Mouse (Mus musculus) embryonic facial prominence, embryonic 15.5 days (tissue): ENCODE results near the gene Mrpl47. TPM values are rescaled to one million over a fixed set of nuclear protein-coding genes. Genes with fewer than 3 reads are reported as not detected.
"Not testable (repeated sequence)": the region's sequence is repeated elsewhere in the genome, so short reads cannot be mapped to it uniquely, and the experiment has no call there.

Source experiments
- ATAC-seq: fragments of 200-750 bp; cut with Nextera tagmentation; 2 replicates; pipeline ENCODE4 v1.8.0; 2017; ENCODE audit warnings: low read depth, moderate TSS enrichment; ENCODE audit not compliant: insufficient number of reproducible peaks, low FRiP score, low TSS enrichment
- H3K27ac ChIP-seq: fragments of 300-500 bp; sonication (generic); replicated peaks from 2 replicates; pipeline ENCODE4 v1.5.1; 2015; ENCODE audit warnings: mild to moderate bottlenecking, inconsistent platforms
- H3K27me3 ChIP-seq: fragments of 300-500 bp; sonication (generic); 2 replicates; pipeline ENCODE4 v1.6.1; 2015; ENCODE audit warnings: inconsistent platforms
- H3K36me3 ChIP-seq: fragments of 300-500 bp; sonication (generic); 2 replicates; pipeline ENCODE4 v1.6.1; 2015; ENCODE audit warnings: mild to moderate bottlenecking, inconsistent platforms
- H3K4me1 ChIP-seq: fragments of 300-500 bp; sonication (generic); 2 replicates; pipeline ENCODE4 v1.6.1; 2015; ENCODE audit warnings: inconsistent platforms
- H3K4me2 ChIP-seq: fragments of 300-500 bp; sonication (generic); replicated peaks from 2 replicates; pipeline ENCODE4 v1.6.1; 2015; ENCODE audit warnings: mild to moderate bottlenecking, inconsistent platforms
- H3K4me3 ChIP-seq: fragments of 300-500 bp; sonication (generic); replicated peaks from 2 replicates; pipeline ENCODE4 v1.5.1; 2015; ENCODE audit warnings: mild to moderate bottlenecking, inconsistent platforms
- H3K9ac ChIP-seq: fragments of 300-500 bp; sonication (generic); 2 replicates; pipeline ENCODE4 v1.6.1; 2015; ENCODE audit warnings: inconsistent platforms
- H3K9me3 ChIP-seq: fragments of 300-500 bp; sonication (generic); replicated peaks from 2 replicates; pipeline ENCODE4 v1.6.1; 2016; ENCODE audit warnings: inconsistent platforms
- WGBS: fragments of 180-500 bp; shearing (Covaris S2); methylation state at CpG from one replicate; pipeline ENCODE4 v1.1.7; 2015; 5-methylcytosine and 5-hydroxymethylcytosine counted together
- polyA plus RNA-seq: library from polyadenylated mRNA; unstranded; fragments of >200 nt; fragmentation: Nextera tagmentation; extraction: Ambion mirVana; gene quantifications from 2 replicates; pipeline ENCODE4 v1.2.1, GENCODE M21; 2015

Gene Mrpl47
- 24.8 and 25.1 TPM in 2 replicates for polyA plus RNA-seq

DNA sequence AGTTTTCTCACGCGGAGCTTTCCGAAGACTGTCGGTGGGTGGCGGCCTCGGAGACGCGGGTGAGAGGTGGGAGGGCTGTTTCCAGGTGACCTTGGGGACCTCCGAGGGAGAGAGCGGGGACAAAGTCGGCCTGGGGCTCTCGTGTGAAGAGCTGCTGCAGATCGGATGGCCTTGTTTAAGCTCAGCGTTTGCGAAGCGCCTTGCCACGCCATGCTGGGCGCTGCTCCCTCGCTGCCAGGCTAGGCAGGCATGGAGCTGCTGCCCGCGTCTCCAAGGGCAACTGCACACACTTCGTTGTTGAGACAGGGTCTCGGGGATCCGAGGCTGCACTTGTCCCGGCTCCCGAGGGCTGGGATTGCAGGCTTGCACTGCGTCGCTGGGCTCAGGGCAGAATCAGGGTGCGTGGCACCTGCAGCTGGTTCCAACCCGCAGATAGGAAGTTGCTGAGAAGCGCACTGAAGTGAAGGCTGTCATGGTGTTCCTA is at the start of gene Mrpl47:
TSS of gene Mrpl47 (minus strand) at position 434 of the 484 bp plus-strand sequence.
- H3K9me3 ChIP-seq: no peaks in the 10 kb centered on the region
- peak within 1 kb of the TSS; percentile 63 for H3K9ac ChIP-seq
- peak within 1 kb of the TSS; percentile 72 for H3K4me3 ChIP-seq
- H3K27me3 ChIP-seq: no peaks in the 10 kb centered on the region
- under 1% methylated on average over 31 of the region's 31 CpGs for WGBS
- peak; percentile 29 for ATAC-seq
- peak within 1 kb of the TSS; percentile 73 for H3K4me2 ChIP-seq
- peaks cover 17% of the 10 kb centered on the region for H3K4me1 ChIP-seq
- H3K36me3 ChIP-seq: peaks cover 19% of the 10 kb centered on the region
- peak within 1 kb of the TSS; percentile 87 for H3K27ac ChIP-seq

DNA sequence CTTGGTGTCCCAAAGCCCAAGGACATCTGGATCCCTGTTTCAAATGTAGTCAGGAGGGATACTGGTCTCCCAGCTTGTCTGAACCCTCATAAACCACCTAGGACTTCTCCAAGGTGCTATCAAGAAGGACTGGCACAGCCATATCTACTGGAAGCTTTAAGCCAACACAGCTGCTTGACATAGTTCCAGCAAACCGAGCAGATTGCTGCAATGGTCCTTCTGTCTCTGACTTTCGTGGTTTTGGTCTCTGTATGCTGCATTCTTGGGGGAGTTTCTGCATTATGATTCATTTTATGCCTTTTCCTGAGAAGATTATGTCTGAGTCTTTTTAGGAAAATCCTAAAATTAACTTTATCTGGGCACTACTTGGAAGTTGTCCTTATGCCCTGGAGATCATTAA is 33.4 kb upstream of the Mrpl47 start:
- Histone ChIP-seq H3K27ac (no peak overlapping the region), H3K36me3 (no peaks in the 10 kb centered on the region), H3K4me2 (no peak overlapping the region), H3K4me1 (no peaks in the 10 kb centered on the region), H3K4me3 (no peak overlapping the region), H3K9ac (no peak overlapping the region), H3K9me3 (no peaks in the 10 kb centered on the region), H3K27me3 (no peaks in the 10 kb centered on the region)
- ATAC-seq: no peak
- WGBS: 49% methylated on average over 2 of the region's 2 CpGs

DNA sequence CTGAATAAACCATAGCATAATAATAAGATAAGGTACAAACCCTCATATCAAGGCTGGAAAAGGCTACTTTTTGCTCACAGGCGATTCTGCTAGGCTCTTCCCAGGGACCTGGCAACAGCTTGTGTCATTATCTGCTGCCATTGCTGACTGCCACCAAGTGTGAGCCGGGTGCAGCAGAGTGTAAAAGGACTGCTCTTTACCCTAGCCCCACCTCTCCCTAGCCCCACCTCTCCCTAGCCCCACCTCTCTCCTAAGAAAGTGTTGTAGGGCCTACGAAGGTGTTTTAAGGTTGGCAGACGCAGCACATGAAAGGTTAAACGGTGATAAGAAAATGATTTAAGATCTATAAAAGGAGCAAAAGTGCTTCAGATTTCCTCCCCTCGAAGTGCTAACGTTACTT is 26.5 kb upstream of the Mrpl47 start:
- no peaks in the 10 kb centered on the region for H3K36me3 ChIP-seq
- no peak overlapping the region for H3K9ac ChIP-seq
- no peak overlapping the region for H3K4me3 ChIP-seq
- H3K4me1 ChIP-seq: no peaks in the 10 kb centered on the region
- H3K4me2 ChIP-seq: no peak overlapping the region
- no peak overlapping the region for H3K27ac ChIP-seq
- ATAC-seq: no peak
- H3K27me3 ChIP-seq: no peaks in the 10 kb centered on the region
- H3K9me3 ChIP-seq: no peaks in the 10 kb centered on the region
- 49% methylated on average over 7 of the region's 7 CpGs for WGBS

DNA sequence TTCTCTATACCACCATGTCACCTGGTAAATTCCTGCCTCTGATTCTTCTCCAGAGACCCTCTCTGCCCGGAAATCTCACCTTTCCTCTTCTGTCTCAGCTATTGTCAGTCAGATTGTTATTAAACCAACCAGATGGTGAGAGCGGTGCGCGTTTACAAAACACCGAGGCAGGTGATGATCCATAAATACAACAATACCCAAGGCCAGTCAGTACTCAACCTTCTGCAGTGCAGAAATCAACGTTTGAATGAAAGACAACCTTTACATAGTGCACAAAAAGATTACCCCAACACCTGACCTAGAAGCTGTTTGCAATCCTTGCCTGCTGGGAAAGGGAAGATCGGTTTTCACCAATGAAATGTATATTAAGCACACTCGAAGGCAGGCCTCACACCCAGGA is 25.6 kb upstream of the Mrpl47 start:
- Histone ChIP-seq H3K9ac (no peak overlapping the region), H3K4me2 (no peak overlapping the region), H3K4me3 (no peak overlapping the region), H3K27me3 (no peaks in the 10 kb centered on the region), H3K27ac (no peak overlapping the region), H3K36me3 (no peaks in the 10 kb centered on the region), H3K9me3 (no peaks in the 10 kb centered on the region), H3K4me1 (no peaks in the 10 kb centered on the region)
- ATAC-seq: no peak
- WGBS: 56% methylated on average over 8 of the region's 8 CpGs

DNA sequence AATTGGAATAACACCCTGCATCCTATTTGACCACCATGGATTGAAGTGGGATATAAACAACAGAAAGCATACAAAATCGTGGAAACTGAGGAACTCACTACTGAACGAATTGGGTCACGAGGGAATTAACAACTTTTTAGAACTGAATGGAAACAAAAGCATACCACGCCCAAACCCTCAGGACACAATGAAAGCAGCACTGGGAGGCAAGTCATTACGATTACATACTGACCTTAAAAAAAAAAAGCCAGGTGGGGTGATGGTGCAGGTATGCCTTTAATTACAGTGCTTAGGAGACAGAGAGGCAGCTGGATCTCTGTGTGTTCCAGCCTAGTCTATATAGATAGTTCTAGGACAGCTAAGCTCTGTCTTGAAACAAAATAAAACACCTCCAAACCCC is 21.8 kb upstream of the Mrpl47 start:
- H3K27ac ChIP-seq: no peak overlapping the region
- ATAC-seq: no peak
- no peak overlapping the region for H3K9ac ChIP-seq
- no peaks in the 10 kb centered on the region for H3K36me3 ChIP-seq
- no peak overlapping the region for H3K4me2 ChIP-seq
- H3K4me1 ChIP-seq: no peaks in the 10 kb centered on the region
- no peaks in the 10 kb centered on the region for H3K27me3 ChIP-seq
- 63% methylated on average over 5 of the region's 5 CpGs for WGBS
- H3K4me3 ChIP-seq: no peak overlapping the region
- H3K9me3 ChIP-seq: no peaks in the 10 kb centered on the region

DNA sequence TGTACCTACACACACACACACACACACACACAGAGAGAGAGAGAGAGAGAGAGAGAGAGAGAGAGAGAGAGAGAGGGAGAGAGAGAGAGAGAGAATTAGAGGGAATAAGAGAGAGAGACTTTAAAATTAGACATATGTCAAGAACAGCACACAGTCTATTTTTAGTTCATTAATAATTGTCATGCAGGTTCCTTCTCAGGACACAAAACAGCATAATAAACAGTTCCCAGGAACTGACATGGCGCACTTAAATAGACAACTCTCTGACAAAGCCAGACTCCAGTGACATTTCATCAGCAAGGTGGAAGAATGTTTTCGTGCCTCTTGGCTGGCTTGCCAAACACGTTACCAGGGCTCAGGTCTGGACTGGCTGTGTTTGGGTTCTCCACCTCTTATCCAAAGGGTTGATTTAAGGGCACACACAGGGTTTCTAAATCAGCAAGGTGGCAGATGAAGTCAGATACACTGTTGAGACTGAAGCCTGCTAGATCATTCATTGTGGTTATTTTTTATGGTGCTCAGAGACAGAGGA is 17.0 kb upstream of the Mrpl47 start:
- ATAC-seq: no peak
- no peaks in the 10 kb centered on the region for H3K4me1 ChIP-seq
- no peak overlapping the region for H3K9ac ChIP-seq
- WGBS: 87% methylated on average over 3 of the region's 3 CpGs
- H3K27ac ChIP-seq: no peak overlapping the region
- no peaks in the 10 kb centered on the region for H3K27me3 ChIP-seq
- H3K4me3 ChIP-seq: no peak overlapping the region
- no peaks in the 10 kb centered on the region for H3K9me3 ChIP-seq
- H3K36me3 ChIP-seq: peaks cover 40% of the 10 kb centered on the region
- H3K4me2 ChIP-seq: no peak overlapping the region

DNA sequence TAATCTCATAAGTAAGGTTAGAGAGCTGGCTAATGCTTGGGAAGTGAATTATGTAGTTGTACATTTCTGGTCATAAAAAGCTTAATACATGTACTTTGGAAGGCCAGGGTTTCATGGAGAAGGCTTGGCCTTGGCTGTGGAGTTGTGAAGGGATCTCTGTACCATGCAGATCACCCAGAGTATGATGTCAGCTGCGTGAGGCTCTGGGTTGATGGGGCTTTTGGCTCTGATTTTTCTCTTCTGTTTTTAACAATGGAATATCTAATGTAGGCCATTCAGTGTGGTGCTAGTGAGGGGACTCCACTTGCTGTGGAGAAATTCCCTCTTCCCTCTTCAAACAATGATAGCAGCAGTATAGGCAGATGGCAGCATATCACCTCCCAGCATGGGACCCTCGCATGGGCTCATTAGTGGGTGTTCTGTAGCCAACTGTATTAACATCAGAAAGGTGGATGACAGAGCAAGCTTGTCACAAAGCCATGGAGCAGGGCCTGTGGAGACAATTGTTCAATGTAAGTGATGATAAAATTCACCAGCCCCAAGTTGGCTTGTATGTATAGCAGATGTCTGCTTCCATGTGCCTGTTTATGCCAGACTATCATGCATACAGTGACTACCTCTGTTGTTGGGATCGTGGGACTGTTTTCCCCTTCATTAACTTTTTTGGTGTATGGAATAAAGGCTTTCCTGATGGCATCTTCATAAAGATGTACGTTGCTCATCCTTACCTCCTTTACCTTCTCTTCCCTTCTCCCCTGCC is 12.6 kb upstream of the Mrpl47 start:
- no peaks in the 10 kb centered on the region for H3K27me3 ChIP-seq
- WGBS: 89% methylated on average over 4 of the region's 4 CpGs
- no peak for ATAC-seq
- H3K9me3 ChIP-seq: no peaks in the 10 kb centered on the region
- H3K9ac ChIP-seq: no peak overlapping the region
- no peak overlapping the region for H3K4me3 ChIP-seq
- H3K36me3 ChIP-seq: peaks cover 68% of the 10 kb centered on the region
- no peak overlapping the region for H3K4me2 ChIP-seq
- H3K4me1 ChIP-seq: no peaks in the 10 kb centered on the region
- no peak overlapping the region for H3K27ac ChIP-seq

DNA sequence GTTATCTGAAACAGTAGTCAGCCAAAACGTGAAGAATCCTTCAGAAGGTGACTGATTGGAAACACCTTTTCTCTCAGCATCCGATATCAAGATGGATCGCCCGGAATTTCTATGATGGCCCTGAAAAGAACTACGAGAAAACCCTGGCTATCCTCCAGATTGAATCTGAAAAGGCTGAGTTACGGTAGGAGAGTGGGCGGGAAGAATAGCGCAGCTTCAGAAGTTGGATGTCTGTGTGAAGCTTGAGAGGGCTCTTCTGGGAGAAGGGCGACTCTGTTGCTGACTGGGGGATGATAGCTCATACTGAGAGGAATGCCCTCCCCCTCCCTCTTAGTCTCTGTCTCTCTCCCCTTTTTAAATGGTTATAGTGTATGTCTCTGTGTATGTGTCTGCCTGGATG is 11.0 kb upstream of the Mrpl47 start:
- H3K27ac ChIP-seq: no peak overlapping the region
- no peaks in the 10 kb centered on the region for H3K9me3 ChIP-seq
- H3K9ac ChIP-seq: no peak overlapping the region
- H3K27me3 ChIP-seq: no peaks in the 10 kb centered on the region
- H3K4me3 ChIP-seq: no peak overlapping the region
- peaks cover 64% of the 10 kb centered on the region for H3K36me3 ChIP-seq
- no peak for ATAC-seq
- no peak overlapping the region for H3K4me2 ChIP-seq
- 88% methylated on average over 9 of the region's 9 CpGs for WGBS
- no peaks in the 10 kb centered on the region for H3K4me1 ChIP-seq

DNA sequence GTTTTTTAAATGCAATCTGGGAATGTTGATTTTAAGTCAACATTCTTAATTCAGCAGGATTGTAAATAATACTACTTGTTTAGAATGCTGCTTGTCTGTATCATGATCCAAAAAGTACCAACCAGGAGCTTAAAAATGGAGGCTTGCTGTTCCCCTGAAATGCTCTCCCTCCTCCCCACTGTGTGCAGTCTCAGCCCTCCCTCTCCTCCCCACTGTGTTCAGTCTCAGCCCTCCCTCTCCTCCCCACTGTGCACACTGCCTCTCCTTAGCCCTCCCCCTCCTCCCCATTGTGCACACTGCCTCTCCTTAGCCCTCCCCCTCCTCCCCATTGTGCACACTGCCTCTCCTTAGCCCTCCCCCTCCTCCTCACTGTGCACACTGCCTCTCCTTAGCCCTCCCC is 8.0 kb upstream of the Mrpl47 start:
- peaks cover 47% of the 10 kb centered on the region for H3K36me3 ChIP-seq
- not testable (repeated sequence) for ATAC-seq, H3K27ac ChIP-seq, H3K9me3 ChIP-seq, H3K4me3 ChIP-seq, H3K9ac ChIP-seq, H3K4me2 ChIP-seq, H3K4me1 ChIP-seq, H3K27me3 ChIP-seq

DNA sequence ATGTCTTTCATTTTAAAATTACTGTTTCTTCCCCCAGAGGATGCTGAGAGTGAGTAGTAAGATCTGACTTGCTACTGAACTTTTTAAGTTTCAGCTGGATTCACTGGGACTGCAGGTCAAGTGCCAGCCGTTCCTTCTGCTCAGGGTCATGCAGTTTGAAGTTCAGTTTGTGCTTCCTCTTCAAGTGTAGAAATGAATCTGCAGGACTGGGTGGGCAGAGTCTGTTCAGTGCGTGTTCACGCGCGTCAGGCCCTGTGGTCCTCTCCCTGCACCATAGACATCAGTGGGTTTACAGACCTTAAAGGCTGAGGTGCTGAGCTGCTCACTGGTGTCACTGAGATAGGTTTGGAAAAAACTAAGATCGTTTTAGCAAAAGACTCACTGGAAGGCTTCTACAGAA is 7.6 kb upstream of the Mrpl47 start:
- H3K4me2 ChIP-seq: no peak overlapping the region
- H3K27me3 ChIP-seq: no peaks in the 10 kb centered on the region
- no peaks in the 10 kb centered on the region for H3K9me3 ChIP-seq
- H3K27ac ChIP-seq: no peak overlapping the region
- peaks cover 43% of the 10 kb centered on the region for H3K36me3 ChIP-seq
- no peak overlapping the region for H3K4me3 ChIP-seq
- no peak overlapping the region for H3K9ac ChIP-seq
- ATAC-seq: no peak
- WGBS: 90% methylated on average over 6 of the region's 6 CpGs
- H3K4me1 ChIP-seq: no peaks in the 10 kb centered on the region

DNA sequence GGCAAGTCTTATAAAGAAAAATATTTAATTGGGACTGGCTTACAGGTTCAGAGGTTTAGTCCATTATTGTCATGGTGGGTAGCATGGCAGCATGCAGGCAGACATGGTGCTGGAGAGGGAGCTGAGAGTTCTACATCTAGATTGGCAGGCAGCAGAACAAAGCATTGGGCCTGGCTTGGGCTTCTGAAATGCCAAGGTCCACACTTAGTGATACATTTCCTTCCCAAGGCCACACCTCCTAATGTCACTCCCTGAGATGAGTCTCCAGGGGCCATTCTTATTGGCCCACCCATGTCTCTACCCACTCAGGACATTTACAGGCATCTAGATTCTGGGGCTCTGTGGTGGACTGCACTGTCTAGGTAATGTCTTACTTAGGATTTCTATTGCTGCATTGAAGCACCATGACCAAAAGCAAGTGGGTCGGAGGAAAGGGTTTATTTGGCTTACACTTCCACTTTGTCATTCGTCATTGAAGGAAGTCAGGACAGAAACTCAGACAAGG is 4.9 kb upstream of the Mrpl47 start:
- Histone ChIP-seq H3K9ac (no peak overlapping the region), H3K27me3 (no peaks in the 10 kb centered on the region), H3K27ac (no peak overlapping the region), H3K4me2 (no peak overlapping the region), H3K9me3 (no peaks in the 10 kb centered on the region), H3K4me3 (no peak overlapping the region), H3K4me1 (peaks cover 10% of the 10 kb centered on the region), H3K36me3 (peaks cover 25% of the 10 kb centered on the region)
- 86% methylated on average over 2 of the region's 2 CpGs for WGBS
- no peak for ATAC-seq

DNA sequence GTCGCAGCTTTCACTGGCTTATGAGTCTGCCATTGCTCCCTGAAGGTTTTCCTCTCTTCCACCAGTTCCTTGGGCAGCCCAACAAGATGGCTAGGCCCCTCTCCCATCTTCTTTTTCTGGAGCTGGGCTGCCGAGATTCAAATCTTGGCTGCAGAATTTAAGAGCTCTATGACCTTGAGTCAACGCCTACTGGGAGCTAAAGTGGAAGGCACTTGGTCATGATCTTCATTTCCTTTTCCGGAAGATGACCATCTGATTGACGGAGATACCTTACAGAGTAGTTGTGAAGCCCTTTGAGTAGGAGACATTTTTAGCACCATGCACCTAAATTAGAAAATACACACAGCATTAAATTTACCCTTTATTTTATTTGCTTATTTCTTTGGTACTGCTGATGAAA is 1.1 kb upstream of the Mrpl47 start:
- Histone ChIP-seq H3K4me2 (no peak overlapping the region), H3K9ac (no peak overlapping the region), H3K4me3 (no peak overlapping the region), H3K4me1 (peaks cover 17% of the 10 kb centered on the region), H3K27ac (no peak overlapping the region), H3K9me3 (no peaks in the 10 kb centered on the region), H3K27me3 (no peaks in the 10 kb centered on the region), H3K36me3 (peaks cover 15% of the 10 kb centered on the region)
- WGBS: 86% methylated on average over 5 of the region's 5 CpGs
- ATAC-seq: no peak
